Mouse (Mus musculus): Measurements from ENCODE around the gene Cand2.
A peak's percentile ranks its signal among the peaks of the same experiment; 100 is the strongest.

Gene Cand2

DNA sequence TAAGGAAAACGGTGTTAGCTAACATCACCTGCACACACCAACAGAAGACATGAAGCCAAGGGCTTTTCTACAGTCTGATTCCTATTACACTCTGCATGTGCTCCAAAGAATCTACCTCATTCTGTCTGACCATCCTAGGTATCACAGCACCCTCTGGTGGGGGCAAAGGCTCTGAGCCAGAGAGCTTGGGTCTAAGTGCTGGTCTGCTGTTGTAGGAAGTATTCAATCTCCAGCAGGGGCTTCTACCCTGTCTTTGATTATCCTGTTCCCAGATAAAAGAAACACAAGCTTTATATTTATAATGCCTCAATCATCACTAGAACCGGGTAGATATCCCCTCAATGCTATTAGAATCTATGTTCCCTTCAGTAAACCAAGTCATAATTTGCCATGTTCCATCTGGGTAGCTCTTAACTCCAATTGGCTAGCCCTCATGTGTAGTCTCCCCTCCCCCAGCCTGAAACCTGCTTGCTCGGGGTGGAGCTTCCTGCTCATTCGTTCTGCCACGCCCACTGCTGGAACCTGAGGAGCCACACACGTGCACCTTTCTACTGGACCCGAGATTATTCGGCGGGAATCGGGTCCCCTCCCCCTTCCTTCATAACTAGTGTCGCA lies 49.6 kb downstream of the Cand2 start:
- peak; percentile 81 for DNase-seq (ENCODE audit: extremely low spot score, low spot score)

DNA sequence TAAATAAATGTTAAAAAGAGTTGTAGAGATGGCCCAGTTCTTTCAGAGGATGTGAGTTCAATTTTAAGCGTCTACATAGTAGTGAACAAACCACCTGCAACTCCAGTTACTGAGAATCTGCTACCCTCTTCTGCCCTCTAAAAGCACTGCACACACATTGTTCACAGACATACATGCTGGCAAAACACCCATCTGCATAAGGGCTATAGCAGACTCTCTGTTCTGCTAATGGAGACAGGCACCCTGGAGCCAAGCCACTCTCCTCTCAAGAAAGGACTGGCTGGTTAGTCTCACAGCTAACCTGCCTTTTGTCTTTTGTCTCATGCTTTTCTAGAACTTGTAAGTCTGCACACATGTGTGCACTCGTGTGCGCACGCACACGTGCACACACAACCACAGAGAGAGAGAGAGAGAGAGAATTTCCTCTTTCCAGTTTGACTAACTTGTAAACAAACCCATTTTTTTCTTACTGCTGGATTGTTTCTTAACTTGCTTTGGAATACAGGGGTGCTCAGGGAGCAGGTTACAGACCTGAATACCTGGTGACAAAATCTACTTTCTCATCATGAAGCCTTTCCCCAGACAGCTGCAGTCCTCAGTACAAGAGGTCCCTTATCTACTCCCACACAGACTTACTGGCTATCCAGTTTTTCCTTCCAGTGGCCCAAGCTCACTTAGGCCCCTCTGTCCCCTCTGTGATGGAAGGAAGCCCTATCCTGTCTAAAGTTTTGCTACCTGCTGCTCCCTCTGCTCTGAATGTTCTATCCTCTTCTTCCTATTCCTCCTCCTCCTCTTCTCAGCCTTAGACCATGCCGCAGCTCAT lies 56.7 kb downstream of the Cand2 start:
- DNase-seq (ENCODE audit: extremely low spot score, low spot score) = no peak

DNA sequence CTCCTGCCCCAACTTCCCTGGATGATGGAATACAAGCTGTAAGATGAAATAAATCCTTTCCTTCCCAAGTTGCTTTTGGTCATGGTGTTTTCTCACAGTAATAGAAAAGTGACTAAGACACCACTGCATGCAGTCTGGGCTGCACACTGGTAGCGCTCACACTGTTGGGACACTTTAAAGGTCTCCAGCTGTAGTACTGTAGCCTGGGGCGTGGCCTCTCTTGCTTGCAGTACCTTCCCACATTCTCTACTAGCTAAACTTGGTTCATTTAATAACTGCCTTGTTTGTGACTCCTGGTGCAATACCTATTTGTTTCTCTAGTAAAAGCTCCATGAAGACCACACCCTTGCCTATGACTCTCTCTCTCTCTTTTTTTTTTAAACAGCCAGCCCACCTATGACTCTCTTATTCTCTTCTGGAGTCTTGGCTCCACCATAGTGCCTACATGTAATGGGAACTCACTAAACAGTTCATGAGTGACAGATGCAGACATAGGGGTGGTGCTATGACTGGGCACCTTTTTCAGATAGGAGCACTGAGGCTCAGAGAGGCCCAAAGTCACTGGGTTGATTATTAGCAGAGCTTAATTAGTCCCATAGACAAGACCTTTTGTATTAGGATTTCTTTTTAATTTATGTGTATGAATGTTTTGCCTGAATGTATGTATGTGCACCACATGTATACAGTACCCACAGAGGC lies 58.0 kb downstream of the Cand2 start:
- no peak for DNase-seq (ENCODE audit: extremely low spot score, low spot score)

DNA sequence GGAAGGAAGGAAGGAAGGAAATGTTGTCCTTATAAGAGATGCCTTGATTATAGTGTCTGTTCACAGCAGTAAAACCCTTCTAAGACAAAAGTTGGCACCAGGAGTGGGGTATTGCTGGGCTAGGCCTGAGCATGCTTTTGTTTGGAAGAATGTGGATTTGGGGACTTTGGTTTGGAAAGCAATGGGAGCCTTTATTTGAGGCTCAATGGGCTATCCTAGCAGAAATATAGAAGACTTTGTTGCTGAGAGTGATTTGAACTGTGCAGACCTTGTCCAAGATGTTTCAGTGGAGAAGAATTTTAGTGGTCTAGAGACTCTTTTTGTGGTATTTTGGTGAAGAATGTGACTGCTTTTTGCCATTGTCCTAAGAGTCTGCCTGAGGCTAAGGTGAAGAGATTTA lies 59.5 kb downstream of the Cand2 start:
- no peak for DNase-seq (ENCODE audit: extremely low spot score, low spot score)

DNA sequence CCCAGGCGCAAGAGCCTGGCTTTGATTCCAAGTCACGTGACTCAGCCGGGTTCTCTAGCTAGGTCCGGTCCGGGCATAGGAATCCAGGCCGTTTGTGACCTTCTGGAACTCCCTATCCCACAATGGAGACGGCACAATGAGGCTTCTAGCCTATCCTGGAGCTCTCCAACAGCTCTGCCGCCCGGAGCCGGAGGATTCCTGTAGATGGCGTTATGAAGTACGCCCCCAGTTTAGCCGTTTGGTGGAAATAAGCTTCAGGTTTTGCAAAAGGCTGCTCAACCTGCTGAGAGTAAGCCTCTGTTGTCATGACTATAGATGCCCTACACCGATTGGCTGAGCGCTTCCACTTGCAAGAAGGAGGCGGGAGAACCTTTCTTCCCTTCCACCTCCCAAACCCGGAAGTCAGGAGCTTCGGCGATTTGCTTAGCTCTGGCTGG lies 63.8 kb downstream of the Cand2 start, which contains the start of gene Efcab12:
TSS of gene Efcab12 (minus strand) at position 252 of the 437 bp plus-strand sequence.
- DNase-seq (ENCODE audit: extremely low spot score, low spot score) = peak; percentile 69

DNA sequence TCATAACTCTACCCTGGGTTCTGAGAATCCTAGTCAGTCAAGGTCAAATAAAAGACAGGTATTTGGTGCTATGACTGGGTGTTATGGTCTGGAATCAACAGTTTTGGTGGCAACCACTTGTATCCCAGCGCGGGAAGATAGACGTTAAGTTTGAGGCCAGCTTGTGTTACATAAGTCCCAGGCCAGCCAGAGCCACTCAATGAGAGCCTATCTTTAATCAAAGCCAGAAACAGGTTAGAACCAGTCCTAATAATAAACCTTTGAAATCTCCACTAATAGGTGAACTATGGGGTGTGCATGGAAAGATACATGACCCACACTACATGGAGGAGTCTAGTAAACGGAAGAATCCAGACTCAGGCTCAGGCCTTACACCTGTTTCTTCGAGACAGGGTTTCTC lies 64.4 kb downstream of the Cand2 start:
- DNase-seq (ENCODE audit: extremely low spot score, low spot score) = no peak

DNA sequence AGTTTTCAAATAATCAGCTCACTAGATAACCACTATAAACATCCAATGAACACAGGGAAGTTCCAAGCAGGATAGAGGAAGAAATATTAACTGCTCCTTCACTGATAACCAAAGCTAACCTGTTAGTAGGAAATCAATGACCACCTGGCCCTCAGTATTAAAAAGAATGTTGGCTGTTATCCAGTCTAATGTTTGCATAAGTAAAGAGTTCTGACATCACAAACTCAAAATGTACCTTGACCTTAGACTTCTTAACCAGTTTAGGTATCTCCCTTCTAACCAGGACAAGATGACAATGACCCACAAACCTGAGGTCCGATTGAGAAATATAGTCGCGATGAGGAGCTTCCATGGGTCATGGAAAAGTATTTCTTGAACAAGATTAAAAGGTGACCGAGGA lies 70.7 kb downstream of the Cand2 start:
- DNase-seq (ENCODE audit: extremely low spot score, low spot score) = no peak

DNA sequence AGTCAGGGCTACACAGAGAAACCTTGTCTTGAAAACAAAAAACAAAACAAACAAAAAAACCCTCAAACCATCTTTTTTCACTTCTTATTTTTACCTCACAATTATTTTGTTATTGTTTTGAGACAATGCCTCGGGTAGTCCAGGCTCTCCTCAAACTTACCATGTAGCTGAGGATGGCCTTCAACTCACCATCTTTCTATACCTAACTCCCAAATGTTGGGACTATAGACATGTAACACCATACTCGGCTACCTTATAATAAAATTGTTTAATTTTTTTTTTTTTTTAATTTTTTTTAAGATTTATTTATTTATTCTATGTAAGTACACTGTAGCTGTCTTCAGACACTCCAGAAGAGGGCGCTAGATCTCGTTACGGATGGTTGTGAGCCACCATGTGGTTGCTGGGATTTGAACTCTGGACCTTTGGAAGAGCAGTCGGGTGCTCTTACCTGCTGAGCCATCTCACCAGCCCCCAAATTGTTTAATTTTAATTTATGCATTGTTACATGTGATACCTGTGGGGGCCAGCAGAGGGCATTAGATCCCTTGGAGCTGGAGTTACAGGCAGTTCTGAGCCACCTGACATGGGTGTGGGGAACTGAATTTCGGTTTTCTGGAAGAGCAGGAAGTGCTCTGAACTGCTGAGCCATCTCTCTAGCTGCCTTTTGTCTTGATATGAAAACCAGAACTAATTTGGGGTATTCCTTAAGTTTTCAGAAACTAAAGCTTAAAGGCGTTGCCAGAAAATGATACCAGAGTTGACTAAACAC lies 72.5 kb downstream of the Cand2 start:
- peak; percentile 51 for DNase-seq (ENCODE audit: extremely low spot score, low spot score)

DNA sequence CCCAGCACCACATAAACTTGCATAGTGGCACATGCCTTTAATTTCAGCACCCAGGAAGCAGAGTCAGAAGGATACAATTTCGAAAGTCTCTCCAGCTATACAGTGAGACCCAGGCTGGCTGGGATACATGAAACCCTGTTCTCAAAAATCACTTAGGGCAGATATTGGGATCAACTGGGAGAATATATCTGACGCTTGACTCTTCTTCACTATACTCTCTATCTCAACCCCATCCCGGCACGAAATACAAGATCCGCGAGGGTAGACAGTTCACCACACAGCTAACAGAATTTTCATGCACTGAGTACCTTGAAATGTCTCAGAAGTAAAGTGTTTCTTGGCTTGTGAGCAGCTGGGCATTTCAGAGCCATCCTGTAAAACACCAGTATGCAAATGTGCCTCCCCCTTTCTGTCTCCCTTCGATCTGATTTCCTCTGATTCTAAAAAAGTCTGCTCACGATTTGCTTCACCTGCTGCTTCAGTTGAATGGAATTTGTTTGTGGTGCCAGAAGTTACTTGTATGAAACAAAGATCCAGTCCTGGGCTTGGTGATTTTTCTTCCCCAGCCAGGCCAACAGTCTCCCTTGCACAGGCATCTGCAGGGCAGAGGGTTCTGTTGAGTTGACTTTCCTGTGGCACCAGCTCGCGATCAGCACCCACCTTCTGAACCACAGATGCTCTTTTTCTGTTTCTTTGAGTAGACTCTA lies 74.4 kb downstream of the Cand2 start:
- DNase-seq (ENCODE audit: extremely low spot score, low spot score) = no peak

DNA sequence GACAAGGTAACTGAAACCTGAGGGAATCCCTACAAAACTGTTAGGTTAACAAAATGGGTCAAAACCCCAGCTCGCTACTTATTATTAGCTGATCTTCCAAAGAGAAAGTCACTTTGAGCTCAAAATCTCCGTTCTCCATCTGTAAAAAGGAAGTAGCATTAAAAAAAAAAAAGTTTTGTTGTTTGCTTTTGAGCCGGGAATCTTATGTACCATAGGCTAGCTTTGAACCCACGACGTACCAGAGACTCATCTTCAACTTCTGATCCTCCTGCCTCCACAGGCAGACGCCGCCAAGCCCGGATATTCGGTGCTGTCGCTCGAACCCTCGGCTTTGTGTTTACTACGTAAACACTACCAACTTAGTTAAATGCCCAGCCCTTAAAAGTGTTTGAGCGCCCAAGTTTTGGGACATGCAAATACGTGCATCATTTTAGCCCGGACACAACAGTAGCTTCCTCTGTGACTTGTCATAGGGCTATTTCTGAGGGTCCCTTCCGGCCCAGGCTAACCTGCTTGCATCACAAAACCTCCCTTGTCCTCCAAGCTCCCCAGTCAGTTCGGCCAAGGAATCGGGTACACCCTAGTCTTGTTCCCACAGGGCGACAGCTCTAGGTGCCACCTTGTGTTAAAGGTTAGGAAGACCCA lies 78.2 kb downstream of the Cand2 start:
- no peak for DNase-seq (ENCODE audit: extremely low spot score, low spot score)

DNA sequence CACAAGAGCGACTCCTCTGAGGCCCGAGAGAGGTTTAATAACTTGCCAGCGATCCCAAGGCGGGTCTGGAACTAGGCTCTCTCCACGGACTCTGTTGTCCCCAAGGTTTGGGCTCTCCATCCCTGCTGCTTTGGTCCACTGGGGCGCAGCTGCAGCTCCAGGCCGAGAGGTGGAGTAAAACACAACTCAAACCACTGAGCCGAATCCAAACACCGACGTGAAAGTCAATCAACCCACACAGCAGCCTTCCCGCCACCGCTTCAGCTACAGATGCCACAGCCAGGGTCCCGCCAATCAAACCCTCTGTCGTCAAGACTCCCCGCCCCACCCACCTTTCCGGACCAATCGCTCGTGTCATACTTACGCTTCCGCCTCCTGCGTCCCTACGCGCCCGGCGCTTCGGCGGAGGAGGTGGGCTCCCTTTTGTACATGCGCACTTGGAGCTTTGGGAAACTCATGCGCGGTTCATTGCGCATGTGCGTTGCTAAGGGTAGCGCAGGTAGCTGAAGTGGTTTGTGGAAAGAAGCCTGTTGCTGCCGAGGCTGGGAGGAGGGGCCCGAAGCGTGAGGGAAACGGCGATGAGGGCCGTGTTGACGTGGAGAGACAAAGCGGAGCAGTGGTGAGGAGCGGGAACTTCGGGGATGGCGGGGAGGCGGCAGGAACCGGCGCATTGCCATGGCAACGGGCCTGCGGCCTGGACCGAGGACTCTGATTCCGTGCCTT lies 78.9 kb downstream of the Cand2 start, which contains the start of the genes Mbd4 and Ift122:
TSS of gene Mbd4 (minus strand) at position 281 of the 723 bp plus-strand sequence.
TSS of gene Ift122 (plus strand) at position 380 of the 723 bp plus-strand sequence.
- DNase-seq (ENCODE audit: extremely low spot score, low spot score) = peak; percentile 97

DNA sequence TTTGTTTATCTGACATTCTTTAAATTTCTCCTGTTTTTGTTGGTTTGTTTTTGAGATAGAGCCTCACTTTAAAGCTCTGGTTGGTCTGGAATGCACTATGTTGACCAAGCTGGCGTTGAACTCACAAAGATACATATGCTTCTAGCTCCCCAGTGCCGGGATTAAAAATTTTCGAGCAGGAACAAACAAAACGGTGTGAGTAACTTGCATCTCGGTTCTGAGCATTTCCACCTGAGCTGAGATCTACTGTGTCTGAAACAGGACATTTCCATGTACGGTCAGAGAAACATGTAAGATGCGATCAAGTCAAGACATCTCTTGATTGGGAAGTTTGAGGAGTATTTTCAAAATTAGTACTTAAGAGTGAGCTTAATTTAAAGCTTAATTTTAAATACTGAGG lies 79.6 kb downstream of the Cand2 start:
- peak; percentile 27 for DNase-seq (ENCODE audit: extremely low spot score, low spot score)

DNA sequence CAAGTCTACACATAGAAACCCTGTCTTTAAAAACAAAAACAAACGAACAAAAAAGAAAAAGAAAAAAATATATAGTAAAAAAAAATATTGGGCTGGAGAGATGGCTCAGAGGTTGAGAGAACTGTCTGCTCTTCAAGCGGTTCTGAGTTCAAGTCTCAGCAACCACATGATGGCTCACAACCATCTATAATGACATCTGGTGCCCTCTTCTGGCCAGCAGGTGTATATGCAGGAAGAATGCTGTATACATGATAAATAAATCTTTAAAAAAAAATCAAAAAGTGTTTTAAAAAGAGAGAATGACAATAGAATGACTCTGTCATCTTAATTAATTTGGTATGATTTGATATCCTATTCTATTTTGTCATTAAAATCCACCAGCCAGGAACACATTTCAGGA lies 80.1 kb downstream of the Cand2 start:
- DNase-seq (ENCODE audit: extremely low spot score, low spot score) = no peak

Data from neural tube, embryonic 10.5 days (tissue).